Mouse (Mus musculus) stomach, embryonic 15.5 days (tissue): ENCODE measurements around the gene Ptpn14. TPM values are rescaled to one million over a fixed set of nuclear protein-coding genes. Genes with fewer than 3 reads are reported as not detected.

Source experiments
- ATAC-seq: fragments of 200-750 bp; cut with Nextera tagmentation; 2 replicates; pipeline ENCODE4 v1.8.0; 2017; ENCODE audit warnings: low read depth, moderate number of reproducible peaks, moderate TSS enrichment; ENCODE audit not compliant: insufficient read depth, low FRiP score
- H3K27ac ChIP-seq: fragments of 300-500 bp; sonication (generic); 2 replicates; pipeline ENCODE4 v1.5.1; 2015; ENCODE audit warnings: mild to moderate bottlenecking, inconsistent platforms
- H3K27me3 ChIP-seq: fragments of 300-500 bp; sonication (generic); replicated peaks from 2 replicates; pipeline ENCODE4 v1.6.1; 2015; ENCODE audit warnings: inconsistent platforms
- H3K36me3 ChIP-seq: fragments of 300-500 bp; sonication (generic); 2 replicates; pipeline ENCODE4 v1.6.1; 2015; ENCODE audit warnings: inconsistent platforms
- H3K4me1 ChIP-seq: fragments of 300-500 bp; sonication (generic); 2 replicates; pipeline ENCODE4 v1.6.1; 2015; ENCODE audit warnings: inconsistent platforms
- H3K4me2 ChIP-seq: fragments of 300-500 bp; sonication (generic); 2 replicates; pipeline ENCODE4 v1.6.1; 2015; ENCODE audit warnings: mild to moderate bottlenecking, inconsistent platforms
- H3K4me3 ChIP-seq: fragments of 300-500 bp; sonication (generic); replicated peaks from 2 replicates; pipeline ENCODE4 v1.5.1; 2015; ENCODE audit warnings: inconsistent platforms
- H3K9ac ChIP-seq: fragments of 300-500 bp; sonication (generic); 2 replicates; pipeline ENCODE4 v1.6.1; 2015; ENCODE audit warnings: inconsistent platforms
- H3K9me3 ChIP-seq: fragments of 300-500 bp; sonication (generic); 2 replicates; pipeline ENCODE4 v1.6.1; 2016; ENCODE audit warnings: inconsistent platforms
- WGBS: fragments of 180-500 bp; shearing (Covaris S2); methylation state at CpG from one replicate; pipeline ENCODE4 v1.1.7; 2015; 5-methylcytosine and 5-hydroxymethylcytosine counted together
- polyA plus RNA-seq: library from polyadenylated mRNA; unstranded; fragments of >200 nt; fragmentation: Nextera tagmentation; extraction: Ambion mirVana; gene quantifications from 2 replicates; pipeline ENCODE4 v1.2.1, GENCODE M21; 2015

The Ptpn14 gene
- polyA plus RNA-seq, 1 experiment from 2014 or later, result 7.6 TPM

DNA sequence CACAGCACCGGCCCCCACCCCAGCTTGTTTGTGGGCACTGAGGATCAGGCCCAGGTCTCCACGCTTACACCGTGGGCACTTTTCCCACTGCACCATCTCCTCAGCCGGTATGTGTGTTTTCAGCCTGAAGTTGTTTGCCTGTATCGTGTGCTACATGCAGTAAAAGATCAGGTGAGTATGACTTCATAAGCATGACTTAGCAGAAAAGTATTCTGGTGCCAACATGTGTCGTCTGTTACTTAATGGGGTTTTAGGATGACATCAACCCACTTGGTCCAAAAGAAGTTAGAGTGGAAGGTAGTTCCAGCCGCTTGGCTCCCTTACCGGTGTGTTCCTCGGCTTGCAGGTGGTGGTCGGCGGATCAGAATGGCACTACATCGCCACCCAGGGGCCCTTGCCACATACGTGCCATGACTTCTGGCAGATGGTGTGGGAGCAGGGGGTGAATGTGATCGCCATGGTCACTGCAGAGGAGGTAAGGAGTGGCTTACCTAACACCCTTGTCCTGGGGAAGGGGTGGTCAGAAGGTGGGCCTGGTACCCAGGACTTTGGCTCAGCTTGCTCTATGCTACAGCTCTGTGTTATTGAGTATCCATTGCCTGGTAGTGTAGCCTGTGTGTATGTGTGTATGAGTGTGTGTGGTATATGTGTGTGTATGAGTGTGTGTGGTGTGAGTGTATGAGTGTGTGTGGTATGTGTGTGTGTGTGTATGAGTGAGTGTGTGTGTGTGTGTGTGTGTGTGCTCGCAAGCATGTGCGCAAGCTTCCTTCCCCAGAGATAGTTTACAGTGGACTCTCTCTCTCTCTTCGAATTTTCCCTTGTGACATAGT, 132.3 kb downstream of the Ptpn14 start:
- Histone ChIP-seq H3K4me3 (no peak overlapping the region), H3K27ac (peak overlapping the region; percentile 69), H3K4me1 (no peaks in the 10 kb centered on the region), H3K27me3 (no peaks in the 10 kb centered on the region), H3K4me2 (no peak overlapping the region), H3K9ac (no peak overlapping the region), H3K36me3 (peaks cover 4% of the 10 kb centered on the region; the same call in 1 of the 2 replicates), H3K9me3 (no peaks in the 10 kb centered on the region)
- ATAC-seq, result peak; percentile 43; the same call in 1 of the 2 replicates
- WGBS, result 74% methylated on average over 17 of the region's 17 CpGs

DNA sequence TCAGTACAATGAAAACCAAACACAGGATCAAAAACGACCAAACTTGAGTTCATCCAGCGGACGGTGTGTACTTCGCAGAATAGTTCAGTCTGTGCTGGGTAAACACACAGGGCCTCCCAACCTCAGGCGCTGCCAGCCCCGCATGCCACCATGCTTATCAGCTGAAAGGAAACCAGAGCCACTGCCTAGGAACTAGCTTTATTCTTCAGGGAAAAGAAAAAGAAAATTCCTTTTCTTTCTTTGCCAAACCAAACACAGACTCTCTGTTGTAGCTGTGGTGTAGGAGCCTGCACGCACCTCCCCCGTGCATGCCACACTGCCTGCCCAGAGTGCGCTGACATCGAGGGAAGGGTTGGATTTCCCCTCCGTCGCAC, 132.9 kb downstream of the Ptpn14 start:
- Histone ChIP-seq H3K9me3 (no peaks in the 10 kb centered on the region), H3K4me3 (no peak overlapping the region), H3K27ac (peak overlapping the region; percentile 69), H3K4me2 (no peak overlapping the region), H3K36me3 (peaks cover 7% of the 10 kb centered on the region; the same call in 1 of the 2 replicates), H3K9ac (no peak overlapping the region), H3K27me3 (no peaks in the 10 kb centered on the region), H3K4me1 (no peaks in the 10 kb centered on the region)
- 53% methylated on average over 12 of the region's 12 CpGs for WGBS
- peak; percentile 81 for ATAC-seq

DNA sequence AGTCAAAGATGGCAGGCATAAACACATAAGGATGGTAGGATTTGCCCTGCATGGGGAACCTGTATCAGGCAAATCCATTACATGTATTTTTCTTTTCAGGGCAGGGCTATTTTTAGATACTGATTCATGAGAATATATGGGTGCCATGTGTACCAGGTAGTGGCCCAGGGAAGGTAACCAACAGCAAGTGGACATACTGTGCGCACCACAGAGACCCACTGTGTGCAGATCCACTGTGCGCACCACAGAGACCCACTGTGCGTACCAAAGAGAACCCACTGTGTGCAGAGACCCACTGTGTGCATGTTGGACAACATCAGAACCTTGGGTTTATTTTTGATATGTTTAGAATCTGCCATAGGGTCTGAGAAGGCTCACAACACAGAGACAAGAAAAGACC, 135.7 kb downstream of the Ptpn14 start:
- ATAC-seq, result no peak
- 95% methylated on average over 3 of the region's 3 CpGs for WGBS
- Histone ChIP-seq H3K27me3 (no peaks in the 10 kb centered on the region), H3K4me2 (no peak overlapping the region), H3K9ac (no peak overlapping the region), H3K27ac (no peak overlapping the region), H3K4me3 (no peak overlapping the region), H3K36me3 (peaks cover 5% of the 10 kb centered on the region; the same call in 1 of the 2 replicates), H3K9me3 (no peaks in the 10 kb centered on the region), H3K4me1 (peaks cover 14% of the 10 kb centered on the region)

DNA sequence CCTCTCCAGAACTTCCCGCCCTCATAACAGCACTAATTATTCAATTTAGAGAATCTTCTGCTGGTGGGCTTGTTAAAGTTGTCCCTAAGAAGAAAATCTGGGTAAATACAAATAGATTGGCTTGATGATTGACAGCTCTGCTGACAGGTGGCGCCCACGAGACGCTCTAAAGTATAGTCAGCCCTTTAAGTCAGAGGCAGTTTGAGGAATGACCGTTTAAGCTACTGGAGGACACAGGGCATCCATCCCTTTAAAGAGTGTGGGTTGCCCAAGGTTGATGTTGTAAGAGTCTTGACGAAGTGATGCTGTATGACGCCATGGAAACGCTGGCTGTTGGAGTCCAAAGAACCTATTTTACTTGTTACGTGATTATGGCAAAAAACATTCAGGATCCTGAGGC, 136.2 kb downstream of the Ptpn14 start:
- Histone ChIP-seq H3K27me3 (no peaks in the 10 kb centered on the region), H3K4me3 (no peak overlapping the region), H3K36me3 (peaks cover 5% of the 10 kb centered on the region; the same call in 1 of the 2 replicates), H3K4me1 (peaks cover 14% of the 10 kb centered on the region), H3K9ac (no peak overlapping the region), H3K27ac (no peak overlapping the region), H3K9me3 (no peaks in the 10 kb centered on the region), H3K4me2 (no peak overlapping the region)
- no peak for ATAC-seq
- 79% methylated on average over 9 of the region's 9 CpGs for WGBS

DNA sequence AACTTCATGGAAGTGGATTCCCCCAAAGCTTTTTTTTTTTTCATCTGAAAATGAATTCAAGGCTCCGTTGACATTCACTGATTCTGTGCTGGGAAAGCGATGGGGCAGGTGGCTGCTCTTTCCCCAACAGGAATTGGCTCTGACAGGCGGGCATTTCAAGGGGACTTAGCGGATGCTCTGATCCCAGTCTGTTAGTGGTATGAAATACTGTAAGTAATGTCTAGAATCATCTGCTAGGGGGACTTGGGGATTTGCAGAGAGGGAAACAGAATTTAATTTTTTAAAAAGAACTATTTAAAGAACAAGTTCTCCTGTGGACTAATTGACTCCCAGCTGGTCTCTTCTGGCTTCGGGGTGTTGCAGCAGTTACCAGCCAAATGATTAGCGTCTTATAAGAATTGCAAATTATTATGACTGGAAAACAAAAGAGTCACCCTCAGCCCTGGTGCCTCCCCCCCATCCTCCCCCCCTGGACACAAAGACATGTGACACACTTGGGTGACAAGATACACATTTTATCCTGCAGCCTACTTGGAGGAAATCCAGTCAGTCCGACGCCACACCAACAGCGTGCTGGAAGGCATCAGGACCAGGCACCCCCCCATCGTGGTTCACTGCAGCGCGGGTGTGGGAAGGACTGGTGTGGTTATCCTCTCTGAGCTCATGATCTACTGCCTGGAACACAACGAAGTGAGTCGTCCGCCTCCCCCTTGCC, 136.9 kb downstream of the Ptpn14 start:
- WGBS, result 85% methylated on average over 15 of the region's 15 CpGs
- Histone ChIP-seq H3K4me2 (no peak overlapping the region), H3K4me1 (peaks cover 14% of the 10 kb centered on the region), H3K9me3 (no peaks in the 10 kb centered on the region), H3K9ac (no peak overlapping the region), H3K27ac (no peak overlapping the region), H3K27me3 (no peaks in the 10 kb centered on the region), H3K4me3 (no peak overlapping the region), H3K36me3 (peaks cover 5% of the 10 kb centered on the region; the same call in 1 of the 2 replicates)
- no peak for ATAC-seq

DNA sequence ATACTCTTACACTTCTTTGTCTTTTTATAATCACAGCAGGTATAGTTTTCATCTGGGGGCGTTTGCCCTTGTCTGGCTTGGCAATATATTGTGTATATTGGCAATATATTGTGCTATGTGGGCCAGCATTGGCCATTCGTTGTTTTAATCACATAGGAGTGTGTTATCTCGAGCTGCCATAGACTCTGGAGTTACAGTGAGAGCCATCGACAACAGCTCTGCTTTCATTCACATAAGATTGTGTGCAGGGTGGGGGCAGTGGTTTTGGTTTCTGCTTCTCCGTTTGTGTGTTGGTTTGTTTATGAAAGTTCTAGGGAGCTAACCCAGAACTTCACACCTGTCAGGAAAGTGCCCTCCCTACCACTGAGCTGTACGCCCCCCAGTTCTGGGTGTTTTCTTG, 138.6 kb downstream of the Ptpn14 start:
- Histone ChIP-seq H3K4me2 (no peak overlapping the region), H3K9ac (no peak overlapping the region), H3K4me3 (no peak overlapping the region), H3K9me3 (no peaks in the 10 kb centered on the region), H3K36me3 (peaks cover 11% of the 10 kb centered on the region; the same call in 1 of the 2 replicates), H3K27ac (peak overlapping the region; percentile 80; the same call in 1 of the 2 replicates), H3K4me1 (peaks cover 14% of the 10 kb centered on the region), H3K27me3 (no peaks in the 10 kb centered on the region)
- 62% methylated on average over 6 of the region's 6 CpGs for WGBS
- no peak for ATAC-seq

DNA sequence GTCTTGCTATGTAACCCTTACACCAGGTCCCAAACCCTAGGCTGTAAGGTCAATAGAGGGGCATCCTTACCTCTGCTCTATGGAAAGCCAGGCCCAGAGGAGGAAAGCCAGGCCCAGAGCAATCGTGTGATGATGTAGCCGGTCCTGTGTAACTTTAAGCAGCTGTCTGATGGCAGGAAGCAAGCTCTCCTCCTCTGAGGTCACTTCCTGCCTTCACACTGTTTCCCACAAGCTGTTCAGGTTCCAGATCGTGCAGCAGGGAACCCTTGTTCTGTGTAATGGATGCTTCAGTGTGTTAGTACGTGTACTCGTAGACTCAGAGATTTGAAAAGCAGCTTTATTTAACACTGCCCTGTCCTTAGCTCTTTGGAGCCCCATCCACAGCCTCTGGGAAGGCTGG, 139.0 kb downstream of the Ptpn14 start:
- Histone ChIP-seq H3K9ac (no peak overlapping the region), H3K4me1 (peaks cover 14% of the 10 kb centered on the region), H3K27me3 (no peaks in the 10 kb centered on the region), H3K4me3 (no peak overlapping the region), H3K27ac (peak overlapping the region; percentile 80), H3K9me3 (no peaks in the 10 kb centered on the region), H3K36me3 (peaks cover 11% of the 10 kb centered on the region; the same call in 1 of the 2 replicates), H3K4me2 (peak overlapping the region; percentile 34; the same call in 1 of the 2 replicates)
- no peak; the same call in 1 of the 2 replicates for ATAC-seq
- 26% methylated on average over 5 of the region's 5 CpGs for WGBS

DNA sequence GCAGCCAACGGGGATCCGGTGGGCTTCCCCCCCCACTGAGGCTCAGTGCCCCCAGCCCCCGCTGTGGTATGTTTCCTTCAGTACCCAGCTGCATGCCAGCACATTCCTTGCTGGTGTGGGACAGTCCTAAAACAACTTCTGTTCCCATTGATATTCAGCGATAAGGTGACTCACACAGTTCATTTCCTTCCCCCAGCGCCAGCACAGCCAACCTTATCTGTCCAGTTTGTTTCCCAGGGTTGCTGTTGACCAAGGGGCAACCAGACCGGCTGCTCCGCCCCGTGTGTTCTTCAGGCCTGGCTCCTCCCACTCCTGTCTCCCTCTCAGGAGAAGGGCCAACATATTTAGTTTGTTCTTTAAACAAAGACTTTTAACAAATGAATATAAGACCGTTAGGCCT, 139.4 kb downstream of the Ptpn14 start:
- peak overlapping the region; percentile 80 for H3K27ac ChIP-seq
- 25% methylated on average over 9 of the region's 9 CpGs for WGBS
- peak overlapping the region; percentile 34; the same call in 1 of the 2 replicates for H3K4me2 ChIP-seq
- no peaks in the 10 kb centered on the region for H3K9me3 ChIP-seq
- no peak overlapping the region for H3K9ac ChIP-seq
- H3K4me1 ChIP-seq, result peaks cover 14% of the 10 kb centered on the region
- H3K4me3 ChIP-seq, result no peak overlapping the region
- no peaks in the 10 kb centered on the region for H3K27me3 ChIP-seq
- peak; percentile 91 for ATAC-seq
- H3K36me3 ChIP-seq, result peaks cover 11% of the 10 kb centered on the region; the same call in 1 of the 2 replicates

DNA sequence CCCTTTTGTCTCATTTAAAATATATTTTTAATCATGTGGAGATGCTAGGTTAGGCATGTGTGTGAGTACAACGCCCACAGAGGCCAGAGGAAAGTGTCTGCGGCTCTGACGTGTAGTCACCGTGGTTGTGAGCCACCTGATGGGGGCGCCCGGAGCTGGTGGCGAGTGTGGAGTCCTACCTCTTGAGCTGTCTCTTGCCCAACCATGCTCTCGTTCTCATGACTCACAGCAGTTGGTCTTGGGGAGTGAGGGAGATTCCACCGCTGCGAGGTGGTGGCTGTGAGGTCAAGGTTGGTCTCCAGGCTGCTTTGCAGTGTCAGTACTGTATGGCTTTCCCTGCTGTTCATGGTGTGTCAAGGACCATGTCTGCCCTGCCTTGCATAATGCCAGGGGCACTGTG, 140.0 kb downstream of the Ptpn14 start:
- 67% methylated on average over 10 of the region's 10 CpGs for WGBS
- ATAC-seq, result no peak
- Histone ChIP-seq H3K9ac (no peak overlapping the region), H3K27me3 (no peaks in the 10 kb centered on the region), H3K4me1 (peaks cover 14% of the 10 kb centered on the region), H3K9me3 (no peaks in the 10 kb centered on the region), H3K36me3 (peaks cover 11% of the 10 kb centered on the region; the same call in 1 of the 2 replicates), H3K27ac (no peak overlapping the region), H3K4me3 (no peak overlapping the region), H3K4me2 (no peak overlapping the region)

DNA sequence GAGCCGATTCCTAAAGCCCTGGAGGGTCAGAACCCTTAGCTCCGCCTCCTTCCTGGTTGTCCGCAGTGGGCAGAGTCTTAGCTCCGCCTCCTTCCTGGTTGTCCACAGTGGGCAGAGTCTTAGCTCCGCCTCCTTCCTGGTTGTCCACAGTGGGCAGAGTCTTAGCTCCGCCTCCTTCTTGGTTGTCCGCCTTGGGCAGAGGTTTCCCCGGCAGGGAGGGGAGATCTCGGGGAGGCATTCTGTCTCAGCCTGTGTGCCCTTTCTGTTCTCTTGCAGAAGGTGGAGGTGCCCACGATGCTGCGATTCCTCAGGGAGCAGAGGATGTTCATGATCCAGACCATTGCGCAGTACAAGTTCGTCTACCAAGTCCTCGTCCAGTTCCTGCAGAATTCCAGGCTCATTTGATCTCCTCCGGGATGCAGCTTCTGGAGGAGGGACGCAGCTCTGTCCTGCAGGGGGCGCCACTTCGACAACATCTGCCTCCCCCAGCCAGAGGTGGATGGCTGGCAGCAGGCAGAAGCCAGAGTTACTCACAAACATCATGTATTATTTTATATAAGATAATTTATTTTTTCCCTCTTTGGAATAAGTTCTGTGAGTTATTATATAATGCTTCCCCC, 141.7 kb downstream of the Ptpn14 start:
- Histone ChIP-seq H3K27ac (no peak overlapping the region), H3K36me3 (peaks cover 11% of the 10 kb centered on the region; the same call in 1 of the 2 replicates)
- 90% methylated on average over 18 of the region's 18 CpGs for WGBS

DNA sequence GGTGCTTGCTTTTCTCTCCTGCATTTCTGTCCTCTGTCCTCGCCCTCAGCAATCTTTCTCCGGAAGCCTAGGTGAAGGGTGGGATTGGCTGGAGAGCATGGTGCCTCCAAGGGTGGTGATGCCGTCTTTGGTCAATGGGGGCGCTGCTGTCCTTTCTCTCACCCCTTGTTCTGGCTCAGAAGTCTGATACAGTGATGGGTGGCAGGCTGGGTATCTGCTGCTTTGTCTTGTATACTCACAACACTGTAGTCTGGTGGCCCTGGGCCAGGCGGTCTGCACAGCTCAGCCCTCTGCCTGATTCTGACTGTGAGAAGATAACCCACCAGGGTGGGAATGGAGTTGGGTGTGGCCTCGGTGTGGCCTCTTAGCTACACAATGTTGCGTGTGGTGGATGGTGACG, 142.5 kb downstream of the Ptpn14 start:
- Histone ChIP-seq H3K27me3 (no peaks in the 10 kb centered on the region), H3K4me1 (peaks cover 19% of the 10 kb centered on the region), H3K4me3 (no peak overlapping the region), H3K4me2 (no peak overlapping the region), H3K27ac (no peak overlapping the region), H3K36me3 (peaks cover 11% of the 10 kb centered on the region; the same call in 1 of the 2 replicates), H3K9ac (no peak overlapping the region), H3K9me3 (no peaks in the 10 kb centered on the region)
- no peak for ATAC-seq
- WGBS, result 74% methylated on average over 8 of the region's 8 CpGs

More for the DNA sequence above, 141.7 kb downstream of the Ptpn14 start:
- H3K9ac ChIP-seq, result no peak overlapping the region
- H3K27me3 ChIP-seq, result no peaks in the 10 kb centered on the region
- no peak overlapping the region for H3K4me3 ChIP-seq
- H3K9me3 ChIP-seq, result no peaks in the 10 kb centered on the region
- no peak for ATAC-seq
- peaks cover 15% of the 10 kb centered on the region for H3K4me1 ChIP-seq
- H3K4me2 ChIP-seq, result no peak overlapping the region
